Mouse (Mus musculus) bone marrow macrophage, adult 2 months (primary cell): ENCODE results near the gene Btbd35f6.
"Not testable (repeated sequence)": the region's sequence is repeated elsewhere in the genome, so short reads cannot be mapped to it uniquely, and the experiment has no call there.

Source experiments
- CTCF ChIP-seq: IDR thresholded peaks from 2 replicates; pipeline ENCODE4 v1.5.1; 2012; ENCODE audit warnings: low read depth, mild to moderate bottlenecking, low read length, moderate library complexity
- POLR2A ChIP-seq: IDR thresholded peaks from 2 replicates; pipeline ENCODE4 v1.6.1; 2012; ENCODE audit warnings: mild to moderate bottlenecking, low read depth, low read length, borderline replicate concordance

DNA sequence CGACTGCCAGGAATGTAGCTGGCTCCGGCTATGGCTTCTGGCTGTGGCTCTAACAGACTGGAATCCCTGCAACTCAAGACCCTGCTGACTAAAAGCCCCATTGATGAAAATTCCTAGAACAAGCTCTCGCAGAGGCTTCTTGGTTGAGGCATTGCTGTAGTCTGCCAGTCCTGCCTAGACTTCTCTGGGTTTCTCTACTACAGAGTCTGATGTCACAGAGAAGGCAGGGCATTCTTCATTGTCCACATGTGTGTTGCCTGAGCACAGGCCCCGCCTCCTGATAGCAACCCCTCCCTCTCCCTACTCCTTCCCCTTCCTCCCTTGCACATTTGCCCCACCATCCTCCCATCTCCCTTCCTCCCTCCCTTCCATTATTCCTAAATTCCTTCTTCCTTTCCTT, at the start of gene Btbd35f6:
- TF ChIP-seq CTCF, POLR2A: not testable (repeated sequence)
